Mouse (Mus musculus) forebrain, embryonic 16.5 days (tissue): Measurements from ENCODE around the gene Prkx. TPM values are rescaled to one million over a fixed set of nuclear protein-coding genes. Genes with fewer than 3 reads are reported as not detected.

Source experiments
- ATAC-seq: fragments of 200-750 bp; cut with Nextera tagmentation; 2 replicates; pipeline ENCODE4 v1.8.0; 2017; ENCODE audit warnings: mild to moderate bottlenecking, moderate library complexity
- H3K27ac ChIP-seq: fragments of 300-500 bp; sonication (generic); 2 replicates; pipeline ENCODE4 v1.5.1; 2014; ENCODE audit warnings: low read length, control low read depth
- H3K27me3 ChIP-seq: fragments of 300-500 bp; sonication (generic); replicated peaks from 2 replicates; pipeline ENCODE4 v1.6.1; 2014; ENCODE audit warnings: low read length; ENCODE audit not compliant: control insufficient read depth, insufficient read depth
- H3K36me3 ChIP-seq: fragments of 300-500 bp; sonication (generic); 2 replicates; pipeline ENCODE4 v1.6.1; 2014; ENCODE audit not compliant: control insufficient read depth, insufficient read depth
- H3K4me1 ChIP-seq: fragments of 300-500 bp; sonication (generic); replicated peaks from 2 replicates; pipeline ENCODE4 v1.6.1; 2014; ENCODE audit warnings: low read length; ENCODE audit not compliant: control insufficient read depth, insufficient read depth
- H3K4me2 ChIP-seq: fragments of 300-500 bp; sonication (generic); 2 replicates; pipeline ENCODE4 v1.6.1; 2014; ENCODE audit warnings: mild to moderate bottlenecking, low read length, control low read depth
- H3K4me3 ChIP-seq: fragments of 300-500 bp; sonication (generic); replicated peaks from 2 replicates; pipeline ENCODE4 v1.5.1; 2014; ENCODE audit warnings: mild to moderate bottlenecking, low read length, control low read depth
- H3K9ac ChIP-seq: fragments of 300-500 bp; sonication (generic); replicated peaks from 2 replicates; pipeline ENCODE4 v1.6.1; 2014; ENCODE audit warnings: low read depth, low read length, control low read depth
- H3K9me3 ChIP-seq: fragments of 300-500 bp; sonication (generic); 2 replicates; pipeline ENCODE4 v1.6.1; 2016; ENCODE audit warnings: low read length; ENCODE audit not compliant: control insufficient read depth
- WGBS: fragments of 180-500 bp; shearing (Covaris S2); extraction: QIAGEN DNeasy Blood & Tissue Kit; methylation state at CpG from one replicate; pipeline ENCODE4 v1.1.7; 2014; 5-methylcytosine and 5-hydroxymethylcytosine counted together
- polyA plus RNA-seq: library from polyadenylated mRNA; unstranded; fragments of >200 nt; fragmentation: Nextera tagmentation; extraction: Ambion mirVana; gene quantifications from 2 replicates; pipeline ENCODE4 v1.2.1, GENCODE M21; 2015

Prkx gene
- polyA plus RNA-seq, 1 experiment from 2014 or later, result 35.7 TPM

GRCm38 (mm10) chrX:77720298-77720697 lies 75.8 kb downstream of the Prkx start:
- H3K9me3 ChIP-seq, result no peaks in the 10 kb centered on the region
- no peak overlapping the region for H3K4me2 ChIP-seq
- peak; percentile 52 for ATAC-seq
- H3K27ac ChIP-seq, result no peak overlapping the region
- H3K27me3 ChIP-seq, result no peaks in the 10 kb centered on the region
- WGBS, result 22% methylated on average over 2 of the region's 2 CpGs
- no peak overlapping the region for H3K4me3 ChIP-seq
- no peak overlapping the region for H3K9ac ChIP-seq
- no peaks in the 10 kb centered on the region for H3K4me1 ChIP-seq
- H3K36me3 ChIP-seq, result no peaks in the 10 kb centered on the region

Other genes with a start within 250 kb of the Prkx start
- not detected in 2 replicates for gene Pbsn, start 57.3 kb upstream of the Prkx start, polyA plus RNA-seq
- gene Gm14744, start 68.5 kb upstream of the Prkx start, polyA plus RNA-seq, result not detected in 2 replicates
- not detected in 2 replicates for gene 5430402E10Rik, start 128.8 kb upstream of the Prkx start, polyA plus RNA-seq